Mouse (Mus musculus): ENCODE data around the gene D130043K22Rik. TPM values are rescaled to one million over a fixed set of nuclear protein-coding genes. Genes with fewer than 3 reads are reported as not detected.

The D130043K22Rik gene
- polyA plus RNA-seq, 1 experiment from 2014 or later, result 0.82 TPM

DNA sequence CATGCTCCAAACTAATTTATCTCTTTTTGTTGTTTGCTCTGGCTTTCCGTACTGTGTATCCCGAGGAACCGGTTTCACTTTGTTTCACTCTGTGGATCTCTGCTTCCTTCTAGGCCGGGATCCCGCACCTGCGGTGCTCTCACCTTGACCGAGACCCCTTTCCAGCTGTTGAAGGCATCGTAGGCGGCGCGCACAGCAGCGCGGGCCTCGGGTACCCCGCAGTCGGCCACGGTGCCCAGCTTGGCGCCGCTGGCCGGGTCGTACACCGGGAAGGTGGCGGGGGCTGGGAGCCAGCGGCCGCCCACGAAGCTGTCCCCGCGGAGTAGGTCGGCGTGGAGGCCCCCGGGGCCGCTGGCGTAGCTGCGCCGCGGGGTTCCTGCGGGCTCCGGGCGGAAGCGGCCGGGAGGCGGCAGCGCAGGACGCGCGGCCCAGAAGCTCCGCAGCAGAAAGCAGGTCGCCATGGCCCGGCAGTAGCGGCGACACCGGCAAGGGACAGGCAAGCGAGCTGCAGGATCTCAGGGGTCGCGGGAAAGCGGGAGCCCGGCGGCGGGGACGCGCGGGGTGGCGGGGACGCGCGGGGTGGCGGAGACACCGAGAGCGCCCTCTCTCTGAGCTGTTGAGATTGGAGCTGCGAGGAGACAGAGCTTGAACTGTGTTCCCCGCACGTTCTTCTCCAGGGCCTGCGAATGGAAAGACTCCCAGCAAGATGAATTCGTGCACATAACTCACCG is 92.3 kb downstream of the D130043K22Rik start, which contains the start of gene Aldh5a1:
TSS of gene Aldh5a1 (minus strand) at position 554 of the 731 bp plus-strand sequence.
- Histone ChIP-seq H3K27me3 (ENCODE audit: insufficient read depth, low read length) (no peaks in the 10 kb centered on the region), H3K27ac (peak within 1 kb of the TSS; percentile 87), H3K4me1 (replicated peaks; ENCODE audit: insufficient read depth, low read length) (no peaks in the 10 kb centered on the region), H3K36me3 (ENCODE audit: insufficient read depth, low read length) (no peaks in the 10 kb centered on the region), H3K9ac (ENCODE audit: low read depth, low read length) (peak within 1 kb of the TSS; percentile 96), H3K4me2 (ENCODE audit: low read length) (peak within 1 kb of the TSS; percentile 75), H3K4me3 (replicated peaks; ENCODE audit: low read depth, low read length) (peak within 1 kb of the TSS; percentile 96), H3K9me3 (replicated peaks; ENCODE audit: low read length) (no peaks in the 10 kb centered on the region)
- DNase-seq (ENCODE audit: low spot score) (peak; percentile 88), ATAC-seq (replicated peaks; ENCODE audit: low FRiP score, low read depth) (peak; percentile 67)
- TF ChIP-seq CTCF (IDR thresholded peaks at IDR 0.05; ENCODE audit: low read depth), result peak; percentile 59
- under 1% methylated on average over 73 of the region's 75 CpGs for WGBS

DNA sequence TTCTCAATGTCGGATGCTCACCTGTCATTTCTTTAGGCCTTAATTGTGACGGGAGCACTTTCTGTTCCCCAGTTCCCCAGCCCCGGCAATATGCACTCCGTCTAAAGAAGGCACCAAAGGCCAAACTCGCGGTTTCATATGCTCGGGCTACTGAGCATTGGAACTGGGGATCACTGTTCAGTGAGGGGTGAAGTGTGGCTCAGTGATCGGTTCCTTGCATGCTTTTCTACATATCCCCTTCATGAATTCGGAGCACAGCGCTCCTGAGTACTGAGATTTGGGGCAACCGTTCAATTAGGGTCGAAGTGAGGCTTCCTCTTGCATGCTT is 92.9 kb downstream of the D130043K22Rik start:
- H3K9me3 ChIP-seq (replicated peaks; ENCODE audit: low read length), result no peaks in the 10 kb centered on the region
- H3K4me3 ChIP-seq (replicated peaks; ENCODE audit: low read depth, low read length), result peak overlapping the region; percentile 96
- WGBS, result 17% methylated on average over 12 of the region's 12 CpGs
- peak overlapping the region; percentile 75 for H3K4me2 ChIP-seq (ENCODE audit: low read length)
- TF ChIP-seq CTCF (IDR thresholded peaks at IDR 0.05; ENCODE audit: low read depth), result no peak
- no peaks in the 10 kb centered on the region for H3K4me1 ChIP-seq (replicated peaks; ENCODE audit: insufficient read depth, low read length)
- ATAC-seq (replicated peaks; ENCODE audit: low FRiP score, low read depth), result peak; percentile 8; the same call in 1 of the 2 replicates
- peak overlapping the region; percentile 96 for H3K9ac ChIP-seq (ENCODE audit: low read depth, low read length)
- H3K36me3 ChIP-seq (ENCODE audit: insufficient read depth, low read length), result no peaks in the 10 kb centered on the region
- H3K27ac ChIP-seq, result peak overlapping the region; percentile 87; the same call in 1 of the 2 replicates
- no peak for DNase-seq (ENCODE audit: low spot score)
- H3K27me3 ChIP-seq (ENCODE audit: insufficient read depth, low read length), result no peaks in the 10 kb centered on the region

DNA sequence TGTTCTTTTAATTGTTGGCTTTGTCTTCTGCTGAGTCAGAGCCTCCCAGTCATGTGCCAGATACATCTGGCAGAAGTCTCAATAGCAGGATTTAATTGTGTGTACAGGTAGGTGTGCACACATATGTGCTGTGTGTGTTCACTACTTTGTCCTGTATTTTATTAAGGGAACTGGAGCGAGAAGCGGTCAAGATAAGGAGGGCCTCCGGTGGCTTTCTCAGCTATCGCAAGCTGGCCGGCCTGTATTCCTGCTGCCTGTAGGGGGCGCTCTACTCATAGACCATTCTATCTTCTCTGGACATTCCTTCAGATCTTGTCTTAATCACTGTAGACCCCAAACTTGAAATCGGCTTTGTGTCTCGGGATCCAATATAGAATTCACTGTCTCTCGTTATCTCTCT is 93.7 kb downstream of the D130043K22Rik start:
- WGBS, result 29% methylated on average over 9 of the region's 9 CpGs
- Histone ChIP-seq H3K36me3 (ENCODE audit: insufficient read depth, low read length) (no peaks in the 10 kb centered on the region), H3K27ac (no peak overlapping the region), H3K27me3 (ENCODE audit: insufficient read depth, low read length) (no peaks in the 10 kb centered on the region), H3K9me3 (replicated peaks; ENCODE audit: low read length) (no peaks in the 10 kb centered on the region), H3K4me3 (replicated peaks; ENCODE audit: low read depth, low read length) (no peak overlapping the region), H3K9ac (ENCODE audit: low read depth, low read length) (no peak overlapping the region), H3K4me2 (ENCODE audit: low read length) (no peak overlapping the region), H3K4me1 (replicated peaks; ENCODE audit: insufficient read depth, low read length) (no peaks in the 10 kb centered on the region)
- DNase-seq (ENCODE audit: low spot score) (peak; percentile 93), ATAC-seq (replicated peaks; ENCODE audit: low FRiP score, low read depth) (0 out of 2 replicates have a peak, but pooled peaks have one; percentile 29)
- TF ChIP-seq CTCF (IDR thresholded peaks at IDR 0.05; ENCODE audit: low read depth), result peak; percentile 90

DNA sequence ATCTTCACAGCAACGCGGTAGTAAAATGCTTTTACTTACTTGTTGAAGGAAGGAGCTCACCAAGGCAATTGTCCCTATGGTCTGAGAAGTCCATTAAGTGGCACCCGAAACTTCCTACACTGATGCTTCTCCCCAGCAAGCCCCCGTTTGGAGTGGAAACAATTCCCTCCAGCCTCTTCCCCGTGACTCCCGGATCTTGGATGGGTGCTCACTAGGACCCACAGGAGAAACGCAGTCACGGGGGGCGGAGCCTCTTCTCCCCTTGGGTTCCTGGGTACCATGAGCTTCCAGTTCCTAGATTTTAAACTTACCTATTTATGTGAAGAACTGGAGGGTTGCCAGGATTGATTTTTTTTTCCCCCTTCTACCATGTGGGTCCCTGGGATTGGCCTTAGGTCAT is 94.5 kb downstream of the D130043K22Rik start:
- DNase-seq (ENCODE audit: low spot score) (no peak), ATAC-seq (replicated peaks; ENCODE audit: low FRiP score, low read depth) (no peak)
- no peaks in the 10 kb centered on the region for H3K4me1 ChIP-seq (replicated peaks; ENCODE audit: insufficient read depth, low read length)
- TF ChIP-seq CTCF (IDR thresholded peaks at IDR 0.05; ENCODE audit: low read depth), result no peak
- H3K4me2 ChIP-seq (ENCODE audit: low read length), result no peak overlapping the region
- no peaks in the 10 kb centered on the region for H3K27me3 ChIP-seq (ENCODE audit: insufficient read depth, low read length)
- H3K27ac ChIP-seq, result no peak overlapping the region
- no peak overlapping the region for H3K9ac ChIP-seq (ENCODE audit: low read depth, low read length)
- H3K36me3 ChIP-seq (ENCODE audit: insufficient read depth, low read length), result no peaks in the 10 kb centered on the region
- no peaks in the 10 kb centered on the region for H3K9me3 ChIP-seq (replicated peaks; ENCODE audit: low read length)
- no peak overlapping the region for H3K4me3 ChIP-seq (replicated peaks; ENCODE audit: low read depth, low read length)
- WGBS, result 93% methylated on average over 9 of the region's 9 CpGs

DNA sequence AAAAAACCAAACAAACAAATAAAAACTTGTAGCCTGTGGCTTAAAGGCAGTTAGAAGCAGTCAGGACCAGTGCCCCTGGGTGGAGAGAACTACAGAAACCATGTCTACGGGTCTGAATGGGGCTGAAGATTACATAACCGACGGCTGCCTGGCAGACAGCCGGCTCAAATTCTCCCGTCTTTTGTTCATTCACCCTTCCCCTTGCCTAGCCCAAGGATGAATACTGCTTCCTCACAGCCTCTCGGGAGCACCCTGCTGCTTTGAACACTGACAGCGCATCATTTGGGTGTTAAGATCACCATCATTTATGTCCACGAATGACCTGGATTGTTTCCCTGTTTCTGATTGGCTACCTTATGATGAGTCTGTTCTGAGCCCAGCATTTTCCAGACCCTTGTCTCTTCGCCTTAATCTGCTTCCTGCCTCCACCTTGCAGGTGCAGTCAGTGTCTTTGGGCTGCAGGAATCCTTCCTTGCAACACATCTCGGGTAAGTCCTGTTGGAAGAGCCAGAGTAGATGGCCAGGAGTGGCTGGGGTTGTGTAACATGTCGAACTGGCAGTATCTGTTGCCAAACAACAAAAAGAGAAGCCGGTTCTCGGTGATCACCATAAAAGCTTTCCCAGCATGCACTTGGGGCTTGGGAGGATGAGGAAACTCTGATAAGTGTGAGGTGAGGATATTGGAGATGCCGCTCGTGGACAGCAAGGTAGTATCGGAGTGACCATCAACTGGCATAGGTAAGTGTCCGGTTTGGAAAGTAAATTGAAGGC is 97.8 kb downstream of the D130043K22Rik start, which contains the start of gene Gpld1:
TSS of gene Gpld1 (plus strand) at position 641 of the 771 bp plus-strand sequence.
- 62% methylated on average over 17 of the region's 17 CpGs for WGBS
- Histone ChIP-seq H3K9ac (ENCODE audit: low read depth, low read length) (no peak within 1 kb of the TSS), H3K9me3 (replicated peaks; ENCODE audit: low read length) (no peaks in the 10 kb centered on the region), H3K4me2 (ENCODE audit: low read length) (no peak within 1 kb of the TSS), H3K4me1 (replicated peaks; ENCODE audit: insufficient read depth, low read length) (no peaks in the 10 kb centered on the region), H3K27ac (no peak within 1 kb of the TSS), H3K4me3 (replicated peaks; ENCODE audit: low read depth, low read length) (no peak within 1 kb of the TSS), H3K36me3 (ENCODE audit: insufficient read depth, low read length) (no peaks in the 10 kb centered on the region), H3K27me3 (ENCODE audit: insufficient read depth, low read length) (no peaks in the 10 kb centered on the region)
- ATAC-seq (replicated peaks; ENCODE audit: low FRiP score, low read depth) (no peak), DNase-seq (ENCODE audit: low spot score) (no peak)
- no peak for TF ChIP-seq CTCF (IDR thresholded peaks at IDR 0.05; ENCODE audit: low read depth)

DNA sequence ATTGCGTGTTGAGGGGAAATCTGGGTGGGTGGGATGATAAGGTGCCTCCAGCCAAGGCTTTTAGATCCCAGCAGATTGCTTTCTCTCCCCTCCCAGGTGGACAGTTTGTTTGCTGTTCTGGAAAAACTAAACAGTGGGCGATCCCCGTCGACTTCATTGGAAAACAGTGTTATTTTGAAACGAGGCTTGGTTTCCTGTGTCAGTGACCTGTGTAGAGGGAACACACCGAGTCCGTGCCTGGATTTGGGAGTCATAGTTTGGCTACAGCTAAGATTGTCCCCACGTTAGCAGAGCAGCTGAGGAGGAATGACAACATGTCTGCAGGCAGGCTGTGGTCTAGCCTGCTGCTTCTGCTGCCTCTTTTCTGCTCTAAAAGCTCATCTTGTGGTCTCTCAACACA is 98.4 kb downstream of the D130043K22Rik start:
- DNase-seq (ENCODE audit: low spot score) (no peak), ATAC-seq (replicated peaks; ENCODE audit: low FRiP score, low read depth) (no peak)
- H3K4me2 ChIP-seq (ENCODE audit: low read length), result no peak overlapping the region
- 52% methylated on average over 8 of the region's 8 CpGs for WGBS
- no peaks in the 10 kb centered on the region for H3K4me1 ChIP-seq (replicated peaks; ENCODE audit: insufficient read depth, low read length)
- H3K4me3 ChIP-seq (replicated peaks; ENCODE audit: low read depth, low read length), result no peak overlapping the region
- H3K27ac ChIP-seq, result no peak overlapping the region
- H3K9me3 ChIP-seq (replicated peaks; ENCODE audit: low read length), result no peaks in the 10 kb centered on the region
- H3K9ac ChIP-seq (ENCODE audit: low read depth, low read length), result no peak overlapping the region
- H3K36me3 ChIP-seq (ENCODE audit: insufficient read depth, low read length), result no peaks in the 10 kb centered on the region
- H3K27me3 ChIP-seq (ENCODE audit: insufficient read depth, low read length), result no peaks in the 10 kb centered on the region
- no peak for TF ChIP-seq CTCF (IDR thresholded peaks at IDR 0.05; ENCODE audit: low read depth)

Measured in kidney, postnatal 0 days (tissue).